Mouse (Mus musculus) brain, embryonic 14.5 days (tissue): ENCODE measurements around the gene Oxct1. TPM values are rescaled to one million over a fixed set of nuclear protein-coding genes. Genes with fewer than 3 reads are reported as not detected.

ENCODE experiments used
- DNase-seq: peaks from one replicate; pipeline ENCODE4 v3.0.0-alpha.2; 2011; ENCODE audit warnings: low read depth
- CTCF ChIP-seq: fragments of 200-500 bp; IDR thresholded peaks from 2 replicates; pipeline ENCODE4 v1.5.1; 2012; ENCODE audit warnings: inconsistent platforms, mild to moderate bottlenecking, moderate library complexity, borderline replicate concordance; ENCODE audit not compliant: insufficient read depth, insufficient read length; ENCODE audit errors: extremely low read depth
- POLR2A ChIP-seq: fragments of 200-500 bp; IDR thresholded peaks from 2 replicates; pipeline ENCODE4 v1.6.1; 2012; ENCODE audit warnings: mild to moderate bottlenecking, inconsistent platforms, borderline replicate concordance; ENCODE audit not compliant: poor library complexity, insufficient read depth, insufficient read length, severe bottlenecking; ENCODE audit errors: extremely low read depth
- polyA plus RNA-seq: library from polyadenylated mRNA; depleted of rRNA; stranded (reverse); fragments of >200 nt; gene quantifications from 2 replicates; pipeline ENCODE4 v1.2.3, GENCODE M21; 2012

Gene Oxct1
- polyA plus RNA-seq, 1 experiment: 92.5 TPM

DNA sequence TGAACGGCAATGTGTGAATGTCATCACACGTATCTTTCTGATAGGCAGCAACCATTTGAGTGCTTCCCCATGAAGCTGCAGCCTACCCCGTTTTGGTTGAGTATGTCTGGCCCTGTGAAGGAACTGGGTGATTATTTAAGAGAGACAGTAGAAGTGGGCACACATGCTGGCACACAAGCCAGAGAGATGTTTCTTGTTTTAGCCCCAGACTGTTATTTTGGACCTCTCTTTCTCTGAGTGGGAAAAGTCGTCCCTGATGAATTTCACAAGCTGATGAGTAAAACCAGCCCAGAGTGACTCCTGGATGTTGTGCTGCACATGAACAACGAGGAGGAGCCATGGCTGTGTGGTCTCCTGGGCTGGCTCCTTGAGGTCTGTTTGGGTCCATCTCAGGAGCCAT lies 37.4 kb downstream of the Oxct1 start:
- TF ChIP-seq CTCF (no peak), POLR2A (no peak)

DNA sequence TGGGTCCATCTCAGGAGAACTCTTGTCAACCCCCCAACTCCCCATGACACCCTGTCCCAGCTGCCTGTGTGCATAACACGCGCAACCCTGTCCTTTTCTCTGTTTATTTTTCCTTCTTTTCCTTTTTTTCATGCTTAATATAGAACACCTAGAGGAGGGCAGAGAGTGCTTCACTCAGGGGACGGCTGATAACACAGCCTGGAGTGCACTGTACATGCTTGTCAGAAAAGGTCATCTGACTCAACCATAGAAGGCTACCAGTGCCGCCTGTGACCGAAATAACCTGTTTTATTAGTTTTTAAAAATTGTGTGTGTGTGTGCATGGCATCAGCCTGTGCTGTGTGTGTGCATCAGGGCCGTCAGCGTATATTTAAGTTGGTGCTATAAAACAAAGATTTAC lies 37.8 kb downstream of the Oxct1 start:
- no peak for TF ChIP-seq POLR2A
- no peak for TF ChIP-seq CTCF
- no peak for DNase-seq

More for the DNA sequence above, 37.4 kb downstream of the Oxct1 start:
- no peak for DNase-seq

DNA sequence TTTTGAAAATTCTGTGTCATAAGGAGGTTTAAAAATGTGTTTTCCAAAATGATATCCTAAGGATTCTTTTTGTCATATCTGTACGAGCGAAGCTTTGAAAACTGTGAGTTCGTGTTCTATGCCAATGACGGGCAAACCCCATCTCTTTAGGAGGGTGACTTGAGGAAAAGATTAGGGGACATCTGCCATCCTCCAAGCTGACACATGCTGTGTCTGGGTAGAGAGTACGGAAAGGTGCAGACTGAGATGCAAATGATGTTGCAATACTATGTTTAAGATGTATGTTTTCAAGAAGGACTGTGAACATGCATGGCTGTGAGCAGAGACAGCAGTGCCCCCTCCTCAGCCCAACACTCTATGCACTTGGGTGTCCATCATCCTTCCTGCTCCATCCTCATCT lies 38.5 kb downstream of the Oxct1 start:
- TF ChIP-seq CTCF (no peak), POLR2A (no peak)
- DNase-seq: no peak

DNA sequence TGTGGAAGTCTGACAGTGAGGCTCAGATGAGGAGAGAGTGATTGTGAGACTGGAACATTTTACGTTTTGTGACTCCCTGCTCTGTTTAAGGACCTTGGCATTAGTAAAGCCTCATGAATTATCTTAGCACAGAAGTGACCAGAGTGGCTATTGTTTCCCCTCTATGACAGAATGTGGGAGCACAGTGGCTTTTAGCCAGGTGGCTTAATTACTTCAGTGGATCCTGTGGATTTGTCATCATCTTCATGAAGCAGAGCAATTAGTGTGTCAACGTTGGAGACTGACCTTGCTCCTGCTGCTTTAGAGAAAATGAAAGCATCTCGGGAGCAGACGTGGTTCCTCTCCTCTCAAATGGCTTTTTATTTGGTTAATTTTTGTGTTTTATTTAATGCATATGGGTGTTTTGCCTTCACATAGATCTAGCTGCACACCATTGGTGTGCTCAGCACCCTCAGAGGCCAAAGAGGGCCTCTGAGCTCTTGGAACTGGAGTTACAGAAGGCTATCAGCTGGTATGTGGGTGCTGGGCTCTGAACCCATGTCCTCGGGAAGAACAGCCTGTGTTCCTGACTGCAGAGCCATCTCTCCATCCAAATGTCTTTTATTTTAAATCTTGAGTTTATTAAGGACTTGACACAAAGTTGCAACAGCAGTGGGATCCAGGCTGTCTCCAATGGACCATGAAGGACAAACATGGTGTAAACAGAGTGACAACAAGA lies 41.2 kb downstream of the Oxct1 start:
- DNase-seq: no peak
- TF ChIP-seq POLR2A (no peak), CTCF (no peak)

DNA sequence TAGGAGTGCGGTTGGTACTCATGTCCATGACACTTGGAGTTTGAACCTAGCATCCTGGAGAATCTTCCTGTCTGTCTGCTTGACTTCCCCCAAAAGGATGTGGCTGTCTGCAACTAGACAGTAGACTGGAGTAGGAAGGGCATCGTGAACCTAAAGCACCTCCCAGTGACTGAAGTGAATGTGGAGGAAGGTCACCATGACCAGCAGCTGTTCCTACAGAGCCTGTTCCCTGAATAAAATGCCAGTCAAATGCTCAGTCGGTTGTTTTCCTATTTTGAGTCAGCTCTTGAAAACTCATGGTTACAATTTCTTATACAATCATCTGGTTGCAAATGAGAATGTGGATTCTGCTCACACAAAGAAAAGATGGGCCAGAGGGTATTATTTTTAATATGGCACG lies 51.8 kb downstream of the Oxct1 start:
- no peak for DNase-seq
- TF ChIP-seq POLR2A (no peak), CTCF (no peak)

DNA sequence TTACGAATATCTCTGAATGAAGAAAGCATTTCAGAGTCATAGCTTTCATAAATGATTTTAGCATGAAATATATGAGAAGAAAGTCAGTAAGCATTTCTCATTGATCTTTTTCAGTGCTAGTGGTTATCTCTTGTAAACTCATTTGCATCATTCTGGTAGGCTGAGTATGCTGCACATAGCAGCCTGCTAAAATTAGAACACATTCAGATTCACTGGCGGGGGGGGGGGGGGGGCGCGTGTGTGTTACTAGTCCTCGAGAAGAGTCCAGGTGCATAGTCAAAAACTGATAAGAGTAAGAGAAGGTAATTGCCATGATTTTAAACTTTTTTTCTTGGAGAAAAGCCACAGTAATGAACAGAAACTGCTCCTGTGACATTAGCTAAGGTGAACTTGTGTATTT lies 52.6 kb downstream of the Oxct1 start:
- DNase-seq: no peak
- TF ChIP-seq CTCF: no peak
- TF ChIP-seq POLR2A: no peak

DNA sequence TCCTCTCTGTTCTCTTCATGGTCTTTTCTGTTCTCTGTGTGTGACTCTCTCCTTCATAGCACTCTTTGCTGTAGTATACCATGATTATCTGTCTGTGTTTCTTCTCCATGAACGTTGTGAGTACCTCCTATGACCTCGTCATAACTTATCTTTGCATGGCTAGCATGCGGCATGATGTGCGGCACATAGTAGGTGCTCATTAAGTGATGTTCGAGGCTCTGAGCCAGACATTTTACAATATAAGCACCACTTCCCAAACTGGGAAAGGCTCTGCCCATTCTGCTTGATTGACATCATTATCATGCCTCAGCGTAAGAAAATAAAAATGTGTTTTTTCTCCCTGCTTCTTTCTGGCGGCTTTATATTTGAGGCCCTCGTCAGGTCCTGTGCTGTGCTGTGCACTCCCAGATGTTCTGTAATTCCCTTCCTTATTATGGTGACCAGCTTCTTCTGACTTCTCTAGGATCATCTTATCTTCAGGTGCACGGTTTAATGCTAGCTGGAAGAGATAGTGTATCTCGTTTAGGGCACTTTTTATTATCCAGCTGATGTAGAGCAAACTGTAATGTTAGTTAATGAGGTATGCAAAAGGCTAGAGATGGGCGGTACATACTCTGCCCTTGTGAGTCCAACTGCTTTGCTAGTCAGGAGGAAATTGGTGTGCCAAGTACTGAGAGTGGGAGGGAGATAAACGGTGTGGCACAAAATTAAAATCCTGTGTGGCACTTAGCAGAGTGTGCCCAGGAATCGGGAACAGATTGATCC lies 53.4 kb downstream of the Oxct1 start:
- DNase-seq: no peak
- TF ChIP-seq POLR2A (no peak), CTCF (no peak)

DNA sequence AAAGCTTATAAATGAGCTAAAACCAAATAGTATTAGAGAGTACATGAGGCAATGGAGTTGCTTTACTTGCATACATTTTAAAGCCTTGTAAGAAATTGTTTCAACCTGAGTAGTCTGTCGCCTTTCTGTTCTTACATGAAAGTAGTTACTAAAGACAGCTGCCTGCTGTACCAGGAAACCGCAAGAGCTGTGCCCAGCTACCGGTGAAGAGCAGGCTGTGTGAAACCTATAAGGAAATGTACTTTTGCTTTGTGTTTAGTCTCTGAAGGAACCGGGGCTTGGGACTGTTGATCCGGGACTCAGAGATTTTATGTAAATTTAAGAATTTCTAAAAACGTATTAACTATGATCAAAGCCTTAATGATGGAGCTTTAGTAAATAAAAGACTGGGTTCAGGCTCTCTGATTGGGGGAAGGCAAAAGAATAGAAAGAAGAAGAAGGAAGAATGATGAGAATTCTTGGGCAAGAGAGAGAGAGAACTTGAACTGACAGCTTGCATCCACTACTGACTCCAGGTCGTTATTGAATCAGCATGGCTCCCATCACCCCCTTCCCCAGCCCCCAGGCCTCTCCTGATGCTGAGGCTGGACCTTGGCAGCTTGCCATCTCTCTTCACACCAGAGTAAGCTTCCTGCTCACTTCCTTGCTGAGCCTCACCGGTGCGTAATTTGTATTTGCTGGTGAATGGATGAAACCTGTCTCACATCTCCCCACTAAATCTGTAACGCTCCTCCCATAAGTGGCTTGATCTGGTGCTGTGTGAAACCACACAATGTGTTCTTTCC lies 59.6 kb downstream of the Oxct1 start:
- TF ChIP-seq CTCF (no peak), POLR2A (no peak)
- DNase-seq: peak; percentile 49

DNA sequence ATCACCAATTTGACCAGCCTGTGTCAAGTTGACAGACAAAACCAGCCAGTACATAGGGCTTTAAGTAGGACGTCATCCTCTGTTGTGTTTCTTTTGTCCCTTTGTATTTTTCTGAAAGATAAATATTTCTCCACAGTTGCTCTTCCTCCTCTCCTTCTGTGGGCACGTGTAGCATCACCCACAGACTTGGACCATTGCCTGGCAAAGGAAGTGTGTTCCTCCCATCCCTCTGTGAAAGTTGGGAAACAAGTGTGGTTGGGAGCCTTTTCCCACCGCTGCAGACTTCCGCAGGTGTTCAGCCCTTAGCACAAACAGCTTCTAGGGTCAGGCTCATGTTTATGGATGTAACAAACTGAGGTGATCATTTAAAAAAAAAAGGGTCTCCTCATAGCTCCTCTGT lies 61.3 kb downstream of the Oxct1 start:
- TF ChIP-seq CTCF (no peak), POLR2A (no peak)
- DNase-seq: no peak

DNA sequence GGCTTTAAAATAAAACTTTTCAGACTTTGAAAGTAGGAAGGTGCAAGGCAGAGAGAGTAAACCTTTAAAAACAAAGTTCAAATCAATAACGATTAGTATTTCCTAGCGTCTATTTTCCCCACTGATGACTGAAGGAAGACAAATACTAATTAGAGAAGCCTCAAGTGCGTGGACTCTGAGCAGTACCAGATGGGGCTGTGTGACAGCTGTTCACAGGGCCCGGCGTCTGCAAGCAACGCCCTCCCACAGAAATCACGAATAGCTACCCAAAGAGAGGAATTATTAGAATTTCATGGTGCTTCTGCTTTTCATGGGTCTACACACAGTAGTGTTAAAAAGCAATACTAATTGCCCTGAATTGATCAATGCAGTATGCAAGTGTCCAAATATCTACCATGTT lies 61.7 kb downstream of the Oxct1 start:
- peak; percentile 70 for DNase-seq
- TF ChIP-seq CTCF (no peak), POLR2A (no peak)

DNA sequence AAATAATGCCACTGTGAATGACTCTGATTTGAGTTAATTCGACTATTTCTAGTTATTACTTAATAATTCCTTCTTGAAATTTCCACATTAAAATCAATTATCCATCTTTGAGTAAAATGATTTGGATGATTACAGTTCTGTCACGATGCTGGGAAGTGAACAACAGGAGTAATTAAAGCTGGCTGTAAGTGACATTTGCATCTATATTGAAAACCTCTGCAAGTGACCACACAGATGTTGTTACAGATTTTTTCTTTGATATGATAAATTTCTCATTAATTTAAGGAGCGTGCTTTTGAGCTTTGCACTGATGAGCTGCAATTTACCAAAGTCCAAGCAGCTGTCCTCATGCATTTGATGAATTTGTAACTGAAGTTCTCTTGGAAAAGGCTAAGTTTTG lies 64.4 kb downstream of the Oxct1 start:
- peak; percentile 57 for DNase-seq

DNA sequence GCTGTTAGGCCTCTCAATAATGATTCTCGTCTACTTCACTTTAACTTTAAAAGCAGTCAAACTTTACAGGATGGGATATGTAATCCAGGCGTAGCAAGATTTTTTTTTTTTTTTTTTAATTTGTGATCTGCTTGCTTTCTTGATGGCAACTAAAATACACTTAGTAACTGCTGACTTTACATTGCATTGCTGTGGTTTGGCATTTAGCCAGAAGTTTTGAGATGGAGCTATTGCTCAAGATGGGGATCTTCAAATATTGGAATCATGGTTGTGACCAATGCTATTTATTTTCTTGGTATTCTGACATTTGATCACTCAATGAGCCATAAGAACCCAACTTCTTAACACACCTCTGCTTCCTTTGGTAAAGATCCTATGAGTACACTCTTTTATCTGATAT lies 66.4 kb downstream of the Oxct1 start:
- TF ChIP-seq POLR2A (no peak), CTCF (no peak)
- DNase-seq: no peak

More for the DNA sequence above, 64.4 kb downstream of the Oxct1 start:
- TF ChIP-seq CTCF (no peak), POLR2A (no peak)
